Mouse (Mus musculus): ENCODE data around the gene Mroh3. TPM values are rescaled to one million over a fixed set of nuclear protein-coding genes. Genes with fewer than 3 reads are reported as not detected.
A peak's percentile ranks its signal among the peaks of the same experiment; 100 is the strongest.

Gene Mroh3
- polyA plus RNA-seq, 1 experiment from 2014 or later: not detected

- Histone ChIP-seq H3K4me3 (no peak overlapping the region), H3K27ac (replicated peaks) (no peak overlapping the region), H3K27me3 (ENCODE audit: low read depth, poor library complexity, severe bottlenecking) (peaks cover 34% of the 10 kb centered on the region), H3K36me3 (peaks cover 86% of the 10 kb centered on the region), H3K9me3 (replicated peaks) (no peaks in the 10 kb centered on the region), H3K4me1 (peaks cover 23% of the 10 kb centered on the region)
- no peak for DNase-seq (ENCODE audit: low spot score)
- WGBS: 91% methylated on average over 10 of the region's 10 CpGs
Observed at GRCm38 (mm10) chr1:136223758-136224342, 11.2 kb upstream of the Mroh3 start.

DNA sequence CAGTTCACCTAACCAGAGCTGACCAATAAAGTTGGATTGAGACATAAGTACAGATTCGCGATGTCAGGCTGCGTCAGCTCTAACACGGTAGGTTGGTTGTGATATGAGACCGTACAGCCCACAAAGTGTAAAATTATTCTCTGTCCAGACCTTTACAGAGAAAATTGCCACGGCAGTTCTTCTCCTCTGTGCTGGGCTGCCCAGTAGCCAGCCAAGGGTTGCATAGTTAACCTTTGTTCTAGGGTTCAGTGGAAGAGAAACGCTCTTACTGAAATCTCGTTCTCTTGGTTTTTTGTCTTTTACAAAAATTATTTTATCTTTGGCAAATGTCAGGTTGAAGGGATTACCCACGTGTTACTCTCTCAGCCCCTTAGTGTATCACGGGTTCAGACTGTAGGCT lies 9.8 kb upstream of the Mroh3 start:
- no peak for DNase-seq (ENCODE audit: low spot score)
- Histone ChIP-seq H3K27ac (replicated peaks) (no peak overlapping the region), H3K27me3 (ENCODE audit: low read depth, poor library complexity, severe bottlenecking) (peaks cover 19% of the 10 kb centered on the region), H3K4me3 (no peak overlapping the region), H3K4me1 (peaks cover 10% of the 10 kb centered on the region), H3K36me3 (peaks cover 99% of the 10 kb centered on the region), H3K9me3 (replicated peaks) (no peaks in the 10 kb centered on the region)
- WGBS: 91% methylated on average over 10 of the region's 10 CpGs

DNA sequence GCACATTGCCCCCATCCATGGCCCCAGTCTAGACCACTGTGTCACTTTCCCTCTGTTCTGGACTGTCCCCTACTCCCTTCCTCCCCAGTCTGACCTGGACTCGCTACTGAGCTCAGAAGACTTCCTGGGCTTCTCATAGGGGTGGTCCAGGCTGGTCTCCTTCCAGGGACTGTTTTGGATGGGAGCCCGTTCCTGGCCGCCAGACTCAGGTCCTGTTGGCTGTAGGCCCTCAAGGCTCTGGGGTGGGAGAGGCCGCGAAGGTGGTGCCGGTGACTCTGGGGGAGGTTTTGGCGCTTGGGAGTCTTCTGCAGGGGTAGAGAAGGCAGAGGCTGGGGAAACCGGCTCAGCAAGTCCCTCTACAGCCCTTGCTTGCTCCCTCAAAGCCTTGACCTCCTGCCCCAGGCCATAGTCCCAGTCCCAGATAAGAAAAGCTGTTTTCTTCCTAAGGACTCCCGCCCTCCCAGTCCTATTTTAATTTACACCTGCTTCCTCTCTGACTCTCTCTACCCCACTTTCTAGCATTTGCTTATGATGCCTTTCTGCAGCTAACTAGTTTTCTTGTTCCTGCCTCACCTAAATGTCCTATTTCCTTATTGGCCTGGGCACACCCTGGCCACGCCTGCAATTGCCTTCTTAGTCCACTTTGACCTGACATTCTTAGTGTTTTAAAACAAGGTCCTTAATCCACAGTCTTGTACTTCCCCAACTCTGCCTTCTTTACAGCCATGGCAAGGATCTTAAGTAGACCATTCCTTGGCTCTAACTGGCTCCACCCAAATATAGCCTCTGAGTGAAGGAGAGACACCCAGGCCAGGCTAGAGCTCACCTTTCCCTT lies 7.6 kb upstream of the Mroh3 start:
- 88% methylated on average over 10 of the region's 10 CpGs for WGBS
- Histone ChIP-seq H3K27ac (replicated peaks) (no peak overlapping the region), H3K36me3 (peaks cover 99% of the 10 kb centered on the region), H3K27me3 (ENCODE audit: low read depth, poor library complexity, severe bottlenecking) (0 out of 2 replicates have a peak, but pooled peaks cover 2% of the 10 kb centered on the region), H3K4me1 (peaks cover 3% of the 10 kb centered on the region), H3K4me3 (no peak overlapping the region), H3K9me3 (replicated peaks) (no peaks in the 10 kb centered on the region)
- DNase-seq (ENCODE audit: low spot score): peak; percentile 11

DNA sequence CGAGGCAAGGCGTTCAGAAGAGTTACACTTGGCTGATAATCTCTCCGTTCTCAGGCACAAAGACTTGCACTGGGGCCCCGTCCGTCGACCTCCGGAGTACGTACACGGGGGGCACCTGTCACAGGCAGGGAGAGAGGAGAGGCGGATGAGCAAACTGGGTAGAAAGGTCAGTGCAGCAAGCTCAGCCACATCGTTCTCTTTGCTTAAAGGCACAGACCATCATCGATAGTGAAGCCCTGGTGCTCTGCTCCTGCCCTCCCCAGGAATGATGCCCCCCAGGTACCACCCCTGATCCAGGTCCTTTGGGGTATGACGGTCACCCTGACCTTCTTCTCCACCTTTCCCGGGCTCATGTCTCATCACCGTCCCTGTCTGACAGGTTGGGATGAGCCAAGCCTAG lies 1.7 kb upstream of the Mroh3 start:
- H3K4me1 ChIP-seq: peaks cover 5% of the 10 kb centered on the region; the same call in 1 of the 2 replicates
- peak; percentile 11 for DNase-seq (ENCODE audit: low spot score)
- peaks cover 86% of the 10 kb centered on the region for H3K36me3 ChIP-seq
- no peak overlapping the region for H3K27ac ChIP-seq (replicated peaks)
- no peaks in the 10 kb centered on the region for H3K27me3 ChIP-seq (ENCODE audit: low read depth, poor library complexity, severe bottlenecking)
- H3K9me3 ChIP-seq (replicated peaks): no peaks in the 10 kb centered on the region
- 85% methylated on average over 15 of the region's 15 CpGs for WGBS
- H3K4me3 ChIP-seq: no peak overlapping the region

DNA sequence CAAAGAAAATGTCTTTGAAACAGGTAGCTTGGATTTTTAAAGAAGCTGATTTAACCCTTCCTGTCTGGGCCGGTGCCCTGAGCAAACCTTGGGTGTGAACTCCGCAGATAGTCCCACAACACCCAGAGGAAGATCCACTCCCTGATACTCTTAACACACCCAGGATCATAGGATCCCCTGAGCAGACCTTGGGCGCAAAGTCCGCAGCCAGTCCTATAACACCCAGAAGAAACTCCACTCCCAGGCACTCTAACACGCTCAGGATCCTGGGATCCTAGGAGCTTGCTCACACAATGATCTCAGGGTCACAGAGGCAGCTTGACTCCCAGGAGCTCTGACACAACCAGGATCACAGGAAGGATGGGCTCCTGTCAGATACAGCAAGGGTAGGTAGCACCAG lies 22.6 kb downstream of the Mroh3 start:
- 0 out of 2 replicates have a peak, but pooled peaks cover 3% of the 10 kb centered on the region for H3K4me1 ChIP-seq
- no peaks in the 10 kb centered on the region for H3K36me3 ChIP-seq
- no peak overlapping the region for H3K27ac ChIP-seq (replicated peaks)
- H3K4me3 ChIP-seq: no peak overlapping the region
- 91% methylated on average over 5 of the region's 5 CpGs for WGBS
- H3K9me3 ChIP-seq (replicated peaks): no peaks in the 10 kb centered on the region
- H3K27me3 ChIP-seq (ENCODE audit: low read depth, poor library complexity, severe bottlenecking): no peaks in the 10 kb centered on the region
- DNase-seq (ENCODE audit: low spot score): no peak

- peaks cover 17% of the 10 kb centered on the region for H3K4me1 ChIP-seq
- H3K27ac ChIP-seq (replicated peaks): no peak overlapping the region
- DNase-seq (ENCODE audit: low spot score): no peak
- 0 out of 2 replicates have a peak, but pooled peaks cover 3% of the 10 kb centered on the region for H3K27me3 ChIP-seq (ENCODE audit: low read depth, poor library complexity, severe bottlenecking)
- H3K9me3 ChIP-seq (replicated peaks): no peaks in the 10 kb centered on the region
- H3K4me3 ChIP-seq: no peak overlapping the region
- peaks cover 23% of the 10 kb centered on the region for H3K36me3 ChIP-seq
- WGBS: 68% methylated on average over 2 of the region's 2 CpGs
Observed at GRCm38 (mm10) chr1:136179511-136180001, 33.1 kb downstream of the Mroh3 start.

DNA sequence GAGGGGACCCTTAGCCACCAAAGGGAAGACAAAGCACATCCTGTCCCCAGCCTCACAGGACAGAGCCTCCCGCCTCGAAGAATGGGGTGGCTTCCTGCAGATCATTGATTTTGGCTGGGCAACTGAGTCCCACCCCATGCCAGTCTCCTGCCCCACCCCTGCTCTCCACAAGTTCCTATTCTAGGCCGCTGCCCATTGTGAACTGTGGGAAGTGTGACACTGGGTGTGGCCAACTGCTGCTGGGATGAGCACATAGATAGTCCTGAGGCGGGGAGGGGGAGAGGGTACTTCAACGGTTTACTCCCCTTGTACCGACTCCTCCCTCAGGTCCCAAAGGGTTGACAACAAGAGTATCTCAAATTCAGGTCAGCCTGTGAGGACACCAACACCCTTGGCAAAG lies 33.9 kb downstream of the Mroh3 start:
- Histone ChIP-seq H3K27ac (replicated peaks) (no peak overlapping the region), H3K4me3 (no peak overlapping the region), H3K9me3 (replicated peaks) (no peaks in the 10 kb centered on the region), H3K4me1 (peaks cover 25% of the 10 kb centered on the region), H3K36me3 (peaks cover 28% of the 10 kb centered on the region), H3K27me3 (ENCODE audit: low read depth, poor library complexity, severe bottlenecking) (0 out of 2 replicates have a peak, but pooled peaks cover 3% of the 10 kb centered on the region)
- 58% methylated on average over 6 of the region's 6 CpGs for WGBS
- no peak for DNase-seq (ENCODE audit: low spot score)

DNA sequence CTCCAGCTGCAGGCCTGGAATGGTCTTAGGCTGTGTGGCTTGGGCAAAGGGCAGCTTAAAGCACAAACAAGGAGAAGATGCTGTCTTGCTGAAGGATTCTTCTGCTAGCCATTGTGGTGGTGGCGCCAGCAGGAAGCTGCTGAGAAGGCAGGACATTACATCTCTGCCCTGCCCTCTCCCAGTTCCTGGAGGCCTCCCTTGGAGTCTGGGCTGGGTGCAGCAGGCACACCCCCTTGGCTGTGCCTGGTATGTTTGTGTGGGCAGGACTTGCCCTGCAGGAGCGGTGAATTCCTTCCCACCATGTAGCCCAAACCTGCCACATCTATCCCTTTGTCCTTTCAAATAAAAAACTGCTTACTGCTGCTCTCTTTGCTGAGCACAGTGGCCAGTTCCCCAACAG lies 35.5 kb downstream of the Mroh3 start:
- 88% methylated on average over 2 of the region's 2 CpGs for WGBS
- Histone ChIP-seq H3K4me3 (no peak overlapping the region), H3K36me3 (peaks cover 42% of the 10 kb centered on the region), H3K9me3 (replicated peaks) (no peaks in the 10 kb centered on the region), H3K4me1 (peaks cover 41% of the 10 kb centered on the region), H3K27me3 (ENCODE audit: low read depth, poor library complexity, severe bottlenecking) (peaks cover 19% of the 10 kb centered on the region; the same call in 1 of the 2 replicates), H3K27ac (replicated peaks) (no peak overlapping the region)
- DNase-seq (ENCODE audit: low spot score): no peak

DNA sequence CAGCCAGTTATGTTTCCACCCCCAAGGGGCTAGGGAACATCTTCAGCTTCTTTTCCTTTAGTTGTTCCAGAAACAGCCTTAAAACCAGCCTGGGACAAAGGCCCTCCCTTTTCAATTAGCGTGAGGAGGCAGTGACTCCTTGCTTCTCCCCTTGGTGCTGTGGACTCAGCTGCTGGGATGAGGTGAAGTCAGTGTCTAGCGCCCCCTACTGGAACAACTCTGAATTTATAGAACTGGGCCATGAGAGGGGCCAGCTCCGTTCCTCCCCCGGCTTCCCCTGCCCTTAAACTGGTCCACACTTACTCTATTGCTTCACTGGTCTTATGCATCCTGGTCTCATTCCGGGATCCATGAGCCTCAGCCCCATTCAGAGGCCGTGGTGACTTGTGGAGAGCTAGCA lies 37.4 kb downstream of the Mroh3 start:
- Histone ChIP-seq H3K27me3 (ENCODE audit: low read depth, poor library complexity, severe bottlenecking) (peaks cover 25% of the 10 kb centered on the region; the same call in 1 of the 2 replicates), H3K27ac (replicated peaks) (no peak overlapping the region), H3K36me3 (peaks cover 55% of the 10 kb centered on the region), H3K4me1 (peaks cover 39% of the 10 kb centered on the region), H3K4me3 (no peak overlapping the region), H3K9me3 (replicated peaks) (no peaks in the 10 kb centered on the region)
- 33% methylated on average over 6 of the region's 6 CpGs for WGBS
- DNase-seq (ENCODE audit: low spot score): peak; percentile 64

DNA sequence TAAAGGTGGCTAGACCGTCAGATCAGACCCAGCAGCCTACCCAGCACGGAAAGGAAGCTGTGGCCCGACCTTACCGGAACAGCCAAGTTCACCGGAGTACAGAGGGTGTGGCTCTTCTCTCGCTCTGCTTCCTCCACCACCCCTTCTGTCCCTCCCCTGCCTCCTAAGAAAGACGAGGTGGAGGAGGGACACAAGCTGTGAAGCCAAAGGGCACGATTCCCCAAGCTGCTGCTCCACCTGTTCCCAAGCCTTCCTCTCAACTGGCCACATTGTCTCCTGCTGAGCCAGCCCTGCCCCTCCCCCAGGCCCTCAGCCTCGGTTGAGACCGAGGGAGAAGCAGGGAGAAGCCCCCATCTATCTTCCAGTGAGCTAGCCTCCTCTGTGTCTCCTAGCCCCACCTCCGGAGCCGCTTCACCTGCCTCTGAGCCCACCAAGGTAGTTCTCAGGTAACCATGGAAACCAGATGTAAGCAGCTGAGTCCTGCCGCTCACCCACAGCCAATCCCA lies 38.5 kb downstream of the Mroh3 start:
- Histone ChIP-seq H3K27ac (replicated peaks) (peak overlapping the region; percentile 58), H3K9me3 (replicated peaks) (no peaks in the 10 kb centered on the region), H3K27me3 (ENCODE audit: low read depth, poor library complexity, severe bottlenecking) (peaks cover 25% of the 10 kb centered on the region; the same call in 1 of the 2 replicates), H3K4me1 (peaks cover 42% of the 10 kb centered on the region), H3K4me3 (no peak overlapping the region), H3K36me3 (peaks cover 58% of the 10 kb centered on the region)
- DNase-seq (ENCODE audit: low spot score): peak; percentile 34
- 11% methylated on average over 13 of the region's 13 CpGs for WGBS

- no peak overlapping the region for H3K4me3 ChIP-seq
- 72% methylated on average over 12 of the region's 12 CpGs for WGBS
- H3K27me3 ChIP-seq (ENCODE audit: low read depth, poor library complexity, severe bottlenecking): peaks cover 25% of the 10 kb centered on the region; the same call in 1 of the 2 replicates
- H3K9me3 ChIP-seq (replicated peaks): no peaks in the 10 kb centered on the region
- 0 out of 2 replicates have a peak overlapping the region, but pooled peaks have one; percentile 58 for H3K27ac ChIP-seq (replicated peaks)
- no peak for DNase-seq (ENCODE audit: low spot score)
- H3K36me3 ChIP-seq: peaks cover 65% of the 10 kb centered on the region
- H3K4me1 ChIP-seq: peaks cover 38% of the 10 kb centered on the region
Observed at GRCm38 (mm10) chr1:136172696-136173095, 39.9 kb downstream of the Mroh3 start.

DNA sequence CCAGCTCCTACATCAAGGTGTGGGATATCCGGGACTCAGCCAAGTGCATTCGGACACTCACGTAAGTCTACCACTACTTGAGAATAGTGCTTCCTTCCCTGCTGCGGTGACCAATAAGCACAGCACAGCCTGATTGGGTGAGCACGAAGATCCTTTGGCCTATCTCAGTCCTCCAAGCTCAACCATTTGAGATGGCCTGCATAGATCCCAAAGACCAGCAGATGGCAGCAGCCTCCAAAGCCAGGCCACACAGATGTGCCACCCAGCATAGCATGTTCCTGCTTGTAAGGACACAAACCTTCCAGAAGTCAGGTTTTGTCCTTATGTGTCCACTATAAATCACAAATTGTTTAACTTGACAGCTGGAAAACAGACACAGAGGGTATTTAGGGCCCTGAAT lies 42.5 kb downstream of the Mroh3 start:
- Histone ChIP-seq H3K27ac (replicated peaks) (no peak overlapping the region), H3K4me1 (peaks cover 52% of the 10 kb centered on the region), H3K4me3 (no peak overlapping the region), H3K9me3 (replicated peaks) (no peaks in the 10 kb centered on the region), H3K27me3 (ENCODE audit: low read depth, poor library complexity, severe bottlenecking) (peaks cover 22% of the 10 kb centered on the region; the same call in 1 of the 2 replicates), H3K36me3 (peaks cover 63% of the 10 kb centered on the region)
- DNase-seq (ENCODE audit: low spot score): peak; percentile 81
- 10% methylated on average over 5 of the region's 5 CpGs for WGBS
